Mouse (Mus musculus) MEL (cell line): Measurements from ENCODE around the gene Lipc.

ENCODE experiments used
- BHLHE40 ChIP-seq: IDR thresholded peaks from 2 replicates; pipeline ENCODE4 v1.6.1; 2012; ENCODE audit warnings: low read depth, mild to moderate bottlenecking, inconsistent platforms, low read length, improper control_type of control experiment, borderline replicate concordance
- CHD2 ChIP-seq: IDR thresholded peaks from 2 replicates; pipeline ENCODE4 v1.6.1; 2011; ENCODE audit warnings: low read length, improper control_type of control experiment
- CTCF ChIP-seq, 3 experiments: IDR thresholded peaks in 2 of 3; conservative IDR thresholded peaks in 1 of 3; 2 replicates each; pipeline ENCODE4 v1.5.1; 2011 to 2012; ENCODE audit warnings: low read length in 3 of 3, low read depth in 2 of 3, mild to moderate bottlenecking in 2 of 3, improper control_type of control experiment in 1 of 3, inconsistent platforms in 1 of 3, mixed read lengths in 1 of 3, moderate library complexity in 1 of 3; ENCODE audit not compliant: control insufficient read depth in 1 of 3, insufficient read depth in 1 of 3, poor library complexity in 1 of 3, severe bottlenecking in 1 of 3
- ELF1 ChIP-seq: IDR thresholded peaks from 2 replicates; pipeline ENCODE4 v1.6.1; 2014; ENCODE audit warnings: low read depth, mild to moderate bottlenecking, inconsistent platforms, low read length, improper control_type of control experiment, moderate library complexity
- EP300 ChIP-seq, 2 experiments: IDR thresholded peaks; 2 replicates each; pipeline ENCODE4 v1.6.1; 2011; ENCODE audit warnings: improper control_type of control experiment in 2 of 2, low read length in 2 of 2, low read depth in 1 of 2, mild to moderate bottlenecking in 1 of 2
- JUND ChIP-seq: IDR thresholded peaks from 2 replicates; pipeline ENCODE4 v1.6.1; 2011; ENCODE audit warnings: low read depth, mild to moderate bottlenecking, improper control_type of control experiment, low read length
- MXI1 ChIP-seq: IDR thresholded peaks from 2 replicates; pipeline ENCODE4 v1.6.1; 2011; ENCODE audit warnings: mild to moderate bottlenecking, low read depth, low read length, improper control_type of control experiment
- RCOR1 ChIP-seq: IDR thresholded peaks from 2 replicates; pipeline ENCODE4 v1.6.1; 2012; ENCODE audit warnings: low read depth, mild to moderate bottlenecking, inconsistent platforms, low read length, improper control_type of control experiment
- ZKSCAN1 ChIP-seq: IDR thresholded peaks from 2 replicates; pipeline ENCODE4 v1.6.1; 2012; ENCODE audit warnings: low read depth, mild to moderate bottlenecking, inconsistent platforms, low read length, improper control_type of control experiment, moderate library complexity
- ZMIZ1 ChIP-seq: IDR thresholded peaks from 2 replicates; pipeline ENCODE4 v1.6.1; 2012; ENCODE audit warnings: low read depth, mild to moderate bottlenecking, inconsistent platforms, low read length, improper control_type of control experiment, moderate library complexity
- ZNF384 ChIP-seq: IDR thresholded peaks from 2 replicates; pipeline ENCODE4 v1.6.1; 2012; ENCODE audit warnings: low read depth, mild to moderate bottlenecking, inconsistent platforms, low read length, improper control_type of control experiment

DNA sequence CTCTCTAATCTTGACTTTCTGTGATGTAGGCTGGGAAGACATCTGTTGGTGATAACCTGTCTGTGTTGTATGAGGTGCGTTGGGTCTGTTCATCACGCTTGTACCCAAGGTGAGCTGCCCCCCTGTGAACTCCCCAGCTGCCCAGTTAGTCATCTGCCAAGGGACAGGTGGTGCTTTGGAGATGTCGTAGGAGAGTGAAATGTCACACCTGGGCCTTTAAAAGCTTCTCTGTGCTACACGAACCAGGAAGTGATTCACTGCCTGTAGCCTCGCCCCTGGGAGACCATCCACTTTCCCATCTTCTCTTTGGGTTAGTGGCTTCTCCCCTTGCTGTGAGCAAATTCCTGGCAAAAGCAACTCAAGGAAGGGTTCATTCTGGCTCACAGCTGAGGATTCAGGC, 6.4 kb upstream of the Lipc start:
- TF ChIP-seq RCOR1 (no peak), EP300 (IDR thresholded peaks at IDR 0.05; ENCODE audit: low read depth in 1 of 2, low read length in 2 of 2) (no peak), CTCF (IDR thresholded peaks at IDR 0.05 in 2 of 3, conservative IDR thresholded peaks at IDR 0.05 in 1 of 3; ENCODE audit: control insufficient read depth in 1 of 3, insufficient read depth in 1 of 3, low read depth in 2 of 3, low read length in 3 of 3, poor library complexity in 1 of 3, severe bottlenecking in 1 of 3) (no peak), BHLHE40 (no peak), ZMIZ1 (no peak), ZKSCAN1 (no peak), MXI1 (no peak), JUND (no peak), ELF1 (no peak), CHD2 (no peak), ZNF384 (no peak)
